Mouse (Mus musculus) cerebellum, adult 2 months (tissue): ENCODE measurements around the gene Stab1.
A peak's percentile ranks its signal among the peaks of the same experiment; 100 is the strongest.

ENCODE experiments used
- CTCF ChIP-seq: fragments of 200-500 bp; IDR thresholded peaks from 2 replicates; pipeline ENCODE4 v1.5.1; 2011; ENCODE audit warnings: low read depth, mild to moderate bottlenecking, control low read depth, low read length, moderate library complexity, borderline replicate concordance; ENCODE audit not compliant: insufficient read depth
- POLR2A ChIP-seq: fragments of 200-500 bp; IDR thresholded peaks from 2 replicates; pipeline ENCODE4 v1.6.1; 2011; ENCODE audit warnings: low read length, control low read depth, borderline replicate concordance; ENCODE audit not compliant: insufficient read depth

DNA sequence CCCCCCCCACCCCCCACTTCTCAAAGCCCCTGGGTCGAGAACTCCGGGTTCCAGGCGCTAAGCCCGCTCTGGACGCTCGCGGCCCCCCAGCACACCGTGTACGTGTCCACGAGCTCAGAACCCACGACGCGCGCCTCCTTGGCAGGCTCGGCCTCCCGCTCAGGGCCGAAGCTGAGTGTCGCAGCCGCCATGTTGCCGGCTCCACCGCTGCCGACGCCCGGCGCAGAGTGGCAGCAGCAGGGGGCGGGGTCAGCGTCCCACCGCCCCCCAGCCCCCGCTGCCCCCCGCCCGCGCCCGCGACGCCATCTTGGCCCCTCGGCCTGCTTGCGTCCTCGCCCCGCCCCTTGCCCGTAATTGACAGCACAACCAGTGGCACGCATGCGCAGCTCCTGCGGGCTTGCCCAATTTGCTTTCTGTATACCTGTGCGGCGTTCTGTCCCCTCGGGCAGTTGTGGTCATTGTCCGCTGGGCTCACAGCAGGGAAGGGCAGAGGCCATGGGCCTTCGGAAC, 38.1 kb upstream of the Stab1 start:
- TF ChIP-seq POLR2A = peak; percentile 94
- TF ChIP-seq CTCF = no peak
